Mouse (Mus musculus) small intestine, adult 2 months (tissue): Measurements from ENCODE around the gene Eif6.

Source experiments
- CTCF ChIP-seq: fragments of 200-500 bp; IDR thresholded peaks from 2 replicates; pipeline ENCODE4 v1.5.1; 2012; ENCODE audit warnings: low read depth, mild to moderate bottlenecking, control low read depth, inconsistent platforms, low read length, moderate library complexity, mixed read lengths; ENCODE audit not compliant: insufficient replicate concordance, insufficient read length; ENCODE audit errors: extremely low read depth
- POLR2A ChIP-seq: fragments of 200-500 bp; IDR thresholded peaks from 2 replicates; pipeline ENCODE4 v1.6.1; 2012; ENCODE audit warnings: low read depth, mild to moderate bottlenecking, control low read depth, inconsistent platforms, low read length, moderate library complexity

GRCm38 (mm10) chr2:155850120-155850519 lies 23.4 kb upstream of the Eif6 start:
- TF ChIP-seq CTCF (no peak), POLR2A (no peak)
